Mouse (Mus musculus): ENCODE data around the gene Olfr1109.

Gene Olfr1109

DNA sequence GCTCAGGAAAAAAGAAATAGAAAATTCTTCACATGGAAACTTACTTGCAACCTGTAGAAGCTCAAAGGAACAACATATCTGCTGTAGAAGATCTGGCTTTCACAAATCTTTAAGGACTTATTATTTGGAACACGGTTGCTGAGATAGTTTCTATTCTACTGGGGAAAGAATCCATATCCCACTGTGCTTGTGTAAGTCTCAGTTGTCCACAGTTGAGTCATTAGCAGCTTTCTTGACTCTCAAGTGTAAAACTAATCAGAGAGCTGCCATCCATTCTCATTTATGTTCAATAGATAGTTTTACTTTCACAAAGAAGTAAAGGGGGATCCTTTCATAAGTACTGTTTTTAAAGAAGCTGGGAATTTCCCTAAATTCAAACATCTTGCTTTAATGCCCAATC lies at the start of gene Olfr1109:
Olfr1109 (minus strand) TSS at position 101 of the 400 bp plus-strand sequence.
- DNase-seq (ENCODE audit: low read depth, low spot score), result no peak

DNA sequence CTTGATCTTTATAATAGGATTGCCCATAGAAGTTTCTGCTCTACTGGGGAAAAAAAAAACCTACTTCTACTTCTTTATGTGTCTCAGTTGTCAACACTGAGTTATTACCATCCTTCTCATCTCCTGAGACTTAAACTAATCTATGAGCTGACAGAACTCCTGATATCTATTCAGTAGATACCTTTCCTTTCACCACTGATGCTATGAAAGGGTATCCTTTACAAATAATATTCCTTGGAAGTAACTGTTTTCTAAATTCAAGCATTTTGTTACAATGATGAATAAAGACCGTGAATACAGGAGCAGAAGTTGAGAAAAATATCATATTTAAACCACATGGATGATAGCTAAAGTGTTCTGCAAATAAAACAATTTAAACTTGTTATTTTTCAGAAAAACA lies 44.4 kb upstream of the Olfr1109 start, which contains the start of gene Olfr1110:
Olfr1110 (minus strand) TSS at position 101 of the 400 bp plus-strand sequence.
- no peak for DNase-seq (ENCODE audit: low read depth, low spot score)

- no peak for DNase-seq (ENCODE audit: low read depth, low spot score)
Measured at GRCm38 (mm10) chr2:87114467-87114866, 18.7 kb upstream of the Olfr1109 start, which contains the start of gene Olfr259. Gene Olfr259, minus strand, starts transcription at chr2:87114567.

GRCm38 (mm10) chr2:87075717-87076116 lies 20.1 kb downstream of the Olfr1109 start, which contains the start of gene Olfr1107:
Gene Olfr1107, minus strand, starts transcription at chr2:87075817.
- DNase-seq (ENCODE audit: low read depth, low spot score), result no peak

DNA sequence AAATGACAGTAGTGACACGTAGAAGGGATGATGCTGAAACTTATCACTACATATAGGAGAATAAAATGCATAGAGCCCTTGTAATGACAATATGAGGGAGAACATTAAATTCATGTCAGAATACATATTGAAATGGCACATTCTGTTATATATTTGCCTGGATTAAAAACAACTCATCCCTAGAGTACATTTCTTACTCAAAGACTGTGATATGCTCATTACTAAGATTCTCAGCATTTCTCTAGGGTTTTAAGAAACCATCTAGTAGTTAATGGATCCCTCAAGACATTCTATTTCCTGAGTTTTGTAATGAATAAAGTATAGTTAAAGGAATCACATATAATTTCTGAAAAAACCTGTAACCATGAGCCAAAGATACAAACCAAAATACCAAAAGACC lies 43.6 kb downstream of the Olfr1109 start, which contains the start of gene Olfr1106:
Olfr1106 (minus strand) TSS at position 101 of the 400 bp plus-strand sequence.
- no peak for DNase-seq (ENCODE audit: low read depth, low spot score)
